Mouse (Mus musculus) lung, postnatal 0 days (tissue): ENCODE results near the gene Igsf3. TPM values are rescaled to one million over a fixed set of nuclear protein-coding genes. Genes with fewer than 3 reads are reported as not detected.

ENCODE experiments used
- ATAC-seq: fragments of 200-750 bp; cut with Nextera tagmentation; 2 replicates; pipeline ENCODE4 v1.8.0; 2017; ENCODE audit warnings: moderate library complexity
- DNase-seq: peaks from one replicate; pipeline ENCODE4 v3.0.0-alpha.2; 2016; ENCODE audit warnings: low spot score
- H3K27ac ChIP-seq: fragments of 300-500 bp; sonication (generic); 2 replicates; pipeline ENCODE4 v1.5.1; 2014; ENCODE audit warnings: antibody characterized with exemption, mild to moderate bottlenecking, low read length, mixed read lengths
- H3K27me3 ChIP-seq: fragments of 300-500 bp; sonication (generic); replicated peaks from 2 replicates; pipeline ENCODE4 v1.6.1; 2014; ENCODE audit warnings: low read length, mixed read lengths; ENCODE audit not compliant: insufficient read depth
- H3K36me3 ChIP-seq: fragments of 300-500 bp; sonication (generic); 2 replicates; pipeline ENCODE4 v1.6.1; 2014; ENCODE audit warnings: low read length, mixed read lengths; ENCODE audit not compliant: insufficient read depth
- H3K4me1 ChIP-seq: fragments of 300-500 bp; sonication (generic); 2 replicates; pipeline ENCODE4 v1.6.1; 2014; ENCODE audit warnings: antibody characterized with exemption, low read depth, low read length, mixed read lengths; ENCODE audit not compliant: insufficient read depth
- H3K4me2 ChIP-seq: fragments of 300-500 bp; sonication (generic); replicated peaks from 2 replicates; pipeline ENCODE4 v1.6.1; 2014; ENCODE audit warnings: low read depth, mild to moderate bottlenecking, low read length, moderate library complexity, mixed read lengths
- H3K4me3 ChIP-seq: fragments of 300-500 bp; sonication (generic); 2 replicates; pipeline ENCODE4 v1.5.1; 2014; ENCODE audit warnings: low read depth, low read length
- H3K9ac ChIP-seq: fragments of 300-500 bp; sonication (generic); replicated peaks from 2 replicates; pipeline ENCODE4 v1.6.1; 2014; ENCODE audit warnings: low read depth, mild to moderate bottlenecking
- H3K9me3 ChIP-seq: fragments of 300-500 bp; sonication (generic); 2 replicates; pipeline ENCODE4 v1.6.1; 2016; ENCODE audit warnings: low read length, mixed read lengths
- CTCF ChIP-seq: IDR thresholded peaks from 2 replicates; pipeline ENCODE4 v1.5.1; 2016; ENCODE audit warnings: antibody characterized with exemption, mild to moderate bottlenecking
- EP300 ChIP-seq: IDR thresholded peaks from 2 replicates; pipeline ENCODE4 v1.6.1; 2016; ENCODE audit warnings: antibody characterized with exemption, mild to moderate bottlenecking, control low read depth
- WGBS: fragments of 180-500 bp; shearing (Covaris S2); extraction: QIAGEN DNeasy Blood & Tissue Kit; methylation state at CpG from one replicate; pipeline ENCODE4 v1.1.7; 2014; 5-methylcytosine and 5-hydroxymethylcytosine counted together
- polyA plus RNA-seq: library from polyadenylated mRNA; unstranded; fragments of >200 nt; fragmentation: Nextera tagmentation; extraction: Ambion mirVana; gene quantifications from 2 replicates; pipeline ENCODE4 v1.2.1, GENCODE M21; 2015

Gene Igsf3
- polyA plus RNA-seq, 1 experiment from 2014 or later: 16.9 TPM

GRCm38 (mm10) chr3:101499906-101500305 is 123.0 kb downstream of the Igsf3 start:
- Histone ChIP-seq H3K9ac (no peak overlapping the region), H3K36me3 (no peaks in the 10 kb centered on the region), H3K9me3 (no peaks in the 10 kb centered on the region), H3K4me3 (no peak overlapping the region), H3K27ac (peak overlapping the region; percentile 57), H3K4me2 (no peak overlapping the region), H3K27me3 (no peaks in the 10 kb centered on the region), H3K4me1 (no peaks in the 10 kb centered on the region)
- TF ChIP-seq CTCF (no peak), EP300 (no peak)
- WGBS: 40% methylated on average over 6 of the region's 6 CpGs
- DNase-seq: peak; percentile 24
- ATAC-seq: peak; percentile 79

GRCm38 (mm10) chr3:101500393-101501051 is 123.6 kb downstream of the Igsf3 start:
- Histone ChIP-seq H3K4me1 (no peaks in the 10 kb centered on the region), H3K27ac (peak overlapping the region; percentile 57; the same call in 1 of the 2 replicates), H3K9ac (no peak overlapping the region), H3K27me3 (no peaks in the 10 kb centered on the region), H3K9me3 (no peaks in the 10 kb centered on the region), H3K36me3 (no peaks in the 10 kb centered on the region), H3K4me2 (no peak overlapping the region), H3K4me3 (no peak overlapping the region)
- 44% methylated on average over 11 of the region's 11 CpGs for WGBS
- DNase-seq (peak; percentile 68), ATAC-seq (peak; percentile 93)
- TF ChIP-seq CTCF (no peak), EP300 (peak; percentile 84)

DNA sequence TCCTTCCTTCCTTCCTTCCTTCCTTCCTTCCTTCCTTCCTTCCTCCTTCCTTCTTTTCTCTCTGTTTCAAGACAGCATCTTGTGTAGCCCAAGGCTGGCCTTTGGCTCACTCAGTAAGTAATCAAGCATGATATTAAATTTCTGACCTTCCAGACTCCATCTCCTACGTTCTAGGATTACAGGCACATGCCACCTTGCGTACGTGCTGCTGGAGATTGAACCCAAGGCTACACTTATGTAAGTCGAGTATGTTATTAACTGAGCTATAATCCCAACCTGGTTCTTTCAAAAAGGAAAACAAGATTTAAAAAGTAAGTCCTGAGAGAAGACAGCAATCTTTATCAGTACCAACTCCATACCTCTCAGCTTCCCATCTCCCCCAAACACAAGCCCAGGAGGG is 124.7 kb downstream of the Igsf3 start:
- no peaks in the 10 kb centered on the region for H3K27me3 ChIP-seq
- 79% methylated on average over 4 of the region's 4 CpGs for WGBS
- DNase-seq (no peak), ATAC-seq (no peak)
- H3K27ac ChIP-seq: no peak overlapping the region
- H3K9ac ChIP-seq: no peak overlapping the region
- no peaks in the 10 kb centered on the region for H3K36me3 ChIP-seq
- TF ChIP-seq EP300 (no peak), CTCF (no peak)
- H3K4me1 ChIP-seq: no peaks in the 10 kb centered on the region
- no peak overlapping the region for H3K4me3 ChIP-seq
- no peaks in the 10 kb centered on the region for H3K9me3 ChIP-seq
- H3K4me2 ChIP-seq: no peak overlapping the region

GRCm38 (mm10) chr3:101502086-101502760 is 125.3 kb downstream of the Igsf3 start:
- no peak overlapping the region for H3K9ac ChIP-seq
- 44% methylated on average over 14 of the region's 14 CpGs for WGBS
- no peaks in the 10 kb centered on the region for H3K9me3 ChIP-seq
- no peak overlapping the region for H3K27ac ChIP-seq
- DNase-seq (no peak), ATAC-seq (no peak)
- H3K4me1 ChIP-seq: peaks cover 3% of the 10 kb centered on the region; the same call in 1 of the 2 replicates
- H3K4me3 ChIP-seq: no peak overlapping the region
- no peaks in the 10 kb centered on the region for H3K36me3 ChIP-seq
- no peak overlapping the region for H3K4me2 ChIP-seq
- no peaks in the 10 kb centered on the region for H3K27me3 ChIP-seq
- no peak for TF ChIP-seq EP300

- Histone ChIP-seq H3K27me3 (no peaks in the 10 kb centered on the region), H3K9me3 (no peaks in the 10 kb centered on the region), H3K4me1 (peaks cover 11% of the 10 kb centered on the region; the same call in 1 of the 2 replicates), H3K36me3 (no peaks in the 10 kb centered on the region), H3K4me2 (no peak overlapping the region), H3K4me3 (no peak overlapping the region), H3K27ac (no peak overlapping the region), H3K9ac (no peak overlapping the region)
- ATAC-seq (peak; percentile 87), DNase-seq (peak; percentile 90)
- WGBS: 27% methylated on average over 5 of the region's 5 CpGs
- TF ChIP-seq EP300: no peak
- peak; percentile 89 for TF ChIP-seq CTCF
These were observed 129.3 kb downstream of the Igsf3 start for GRCm38 (mm10) chr3:101506179-101506578.

DNA sequence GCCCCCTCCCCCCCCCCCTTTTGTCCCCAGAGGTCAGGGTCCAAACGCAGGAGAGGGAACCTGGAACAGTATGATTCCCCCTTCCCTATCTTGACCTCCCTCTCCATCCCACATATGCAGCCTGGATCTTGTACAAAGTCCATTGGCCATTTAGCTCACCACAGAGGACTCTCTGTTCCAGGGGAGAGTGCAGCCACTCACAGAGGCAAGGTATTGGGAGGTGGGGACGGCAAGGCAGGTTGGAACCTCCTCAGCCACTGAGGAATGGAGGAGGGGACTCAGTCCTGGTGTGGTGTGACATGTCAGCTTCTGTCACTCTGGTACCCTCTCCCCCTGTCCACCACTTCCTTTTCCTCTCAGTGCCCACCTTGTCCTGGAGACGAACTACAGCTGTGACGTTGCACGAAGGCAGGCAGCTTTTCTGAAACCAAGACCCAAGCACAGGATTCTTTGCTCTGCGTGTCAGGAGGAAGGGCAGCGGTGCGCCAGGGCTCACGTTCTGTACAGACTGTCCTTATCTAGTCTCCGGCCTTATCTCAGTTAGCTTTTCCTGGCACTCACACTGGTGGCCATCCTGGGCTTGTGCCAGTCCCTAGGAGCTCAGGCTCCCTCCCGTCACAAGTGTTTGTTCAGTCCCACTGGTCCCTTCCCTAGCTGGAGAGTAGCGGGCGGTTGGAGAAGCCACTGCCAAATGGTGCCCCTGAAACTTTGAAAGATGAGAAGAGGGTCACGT is 130.3 kb downstream of the Igsf3 start:
- DNase-seq: peak; percentile 59
- H3K36me3 ChIP-seq: no peaks in the 10 kb centered on the region
- 16% methylated on average over 14 of the region's 14 CpGs for WGBS
- peak; percentile 63 for ATAC-seq
- H3K9me3 ChIP-seq: no peaks in the 10 kb centered on the region
- peaks cover 11% of the 10 kb centered on the region; the same call in 1 of the 2 replicates for H3K4me1 ChIP-seq
- TF ChIP-seq EP300: peak; percentile 63
- no peak for TF ChIP-seq CTCF
- no peaks in the 10 kb centered on the region for H3K27me3 ChIP-seq
- 0 out of 2 replicates have a peak overlapping the region, but pooled peaks have one; percentile 7 for H3K27ac ChIP-seq
- peak overlapping the region; percentile 14; the same call in 1 of the 2 replicates for H3K4me2 ChIP-seq
- no peak overlapping the region for H3K9ac ChIP-seq
- no peak overlapping the region for H3K4me3 ChIP-seq
